Mouse (Mus musculus): ENCODE measurements at regions not wholly inside any gene's neighbourhood (a gene's known extent, or its start where the extent isn't known, plus 50 kb on each side); places are given as distances from the start of the nearest gene placed in this dataset.

- Histone ChIP-seq H3K4me3 (ENCODE audit: insufficient read depth, low read length) (no peak overlapping the region), H3K27ac (ENCODE audit: insufficient read depth, low read depth, low read length) (peak overlapping the region; percentile 35; the same call in 1 of the 2 replicates), H3K4me1 (ENCODE audit: control insufficient read depth, insufficient read depth, low read length) (peaks cover 27% of the 10 kb centered on the region)
- TF ChIP-seq CTCF (IDR thresholded peaks at IDR 0.05; ENCODE audit: low read depth, low read length), result no peak
- TF ChIP-seq POLR2A (IDR thresholded peaks at IDR 0.05; ENCODE audit: borderline replicate concordance, low read depth, low read length), result no peak
Measured at GRCm38 (mm10) chr3:131698070-131698750, 133.6 kb downstream of the Papss1 start.

- no peak overlapping the region for H3K27ac ChIP-seq (ENCODE audit: insufficient read depth, low read depth, low read length)
- H3K4me3 ChIP-seq (ENCODE audit: insufficient read depth, low read length), result no peak overlapping the region
- H3K4me1 ChIP-seq (ENCODE audit: control insufficient read depth, insufficient read depth, low read length), result peaks cover 27% of the 10 kb centered on the region
- TF ChIP-seq CTCF (IDR thresholded peaks at IDR 0.05; ENCODE audit: low read depth, low read length), result no peak
- no peak for TF ChIP-seq POLR2A (IDR thresholded peaks at IDR 0.05; ENCODE audit: borderline replicate concordance, low read depth, low read length)
Measured at GRCm38 (mm10) chr3:131703134-131703533, 138.6 kb downstream of the Papss1 start.

GRCm38 (mm10) chr3:131713532-131713931 lies 149.0 kb downstream of the Papss1 start:
- H3K27ac ChIP-seq (ENCODE audit: insufficient read depth, low read depth, low read length), result no peak overlapping the region
- TF ChIP-seq POLR2A (IDR thresholded peaks at IDR 0.05; ENCODE audit: borderline replicate concordance, low read depth, low read length), result no peak
- no peak for TF ChIP-seq CTCF (IDR thresholded peaks at IDR 0.05; ENCODE audit: low read depth, low read length)
- 0 out of 2 replicates have a peak, but pooled peaks cover 2% of the 10 kb centered on the region for H3K4me1 ChIP-seq (ENCODE audit: control insufficient read depth, insufficient read depth, low read length)
- no peak overlapping the region for H3K4me3 ChIP-seq (ENCODE audit: insufficient read depth, low read length)

GRCm38 (mm10) chr3:131718761-131719160 lies 154.2 kb downstream of the Papss1 start:
- Histone ChIP-seq H3K27ac (ENCODE audit: insufficient read depth, low read depth, low read length) (no peak overlapping the region), H3K4me3 (ENCODE audit: insufficient read depth, low read length) (no peak overlapping the region), H3K4me1 (ENCODE audit: control insufficient read depth, insufficient read depth, low read length) (no peaks in the 10 kb centered on the region)
- no peak for TF ChIP-seq POLR2A (IDR thresholded peaks at IDR 0.05; ENCODE audit: borderline replicate concordance, low read depth, low read length)
- no peak for TF ChIP-seq CTCF (IDR thresholded peaks at IDR 0.05; ENCODE audit: low read depth, low read length)

GRCm38 (mm10) chr3:131728618-131729017 lies 164.1 kb downstream of the Papss1 start:
- H3K27ac ChIP-seq (ENCODE audit: insufficient read depth, low read depth, low read length), result no peak overlapping the region
- H3K4me3 ChIP-seq (ENCODE audit: insufficient read depth, low read length), result no peak overlapping the region
- no peaks in the 10 kb centered on the region for H3K4me1 ChIP-seq (ENCODE audit: control insufficient read depth, insufficient read depth, low read length)
- TF ChIP-seq CTCF (IDR thresholded peaks at IDR 0.05; ENCODE audit: low read depth, low read length) (no peak), POLR2A (IDR thresholded peaks at IDR 0.05; ENCODE audit: borderline replicate concordance, low read depth, low read length) (no peak)

GRCm38 (mm10) chr3:131734226-131734625 lies 169.7 kb downstream of the Papss1 start:
- no peak for TF ChIP-seq POLR2A (IDR thresholded peaks at IDR 0.05; ENCODE audit: borderline replicate concordance, low read depth, low read length)
- no peak for TF ChIP-seq CTCF (IDR thresholded peaks at IDR 0.05; ENCODE audit: low read depth, low read length)
- H3K4me3 ChIP-seq (ENCODE audit: insufficient read depth, low read length), result no peak overlapping the region
- H3K4me1 ChIP-seq (ENCODE audit: control insufficient read depth, insufficient read depth, low read length), result no peaks in the 10 kb centered on the region
- no peak overlapping the region for H3K27ac ChIP-seq (ENCODE audit: insufficient read depth, low read depth, low read length)

GRCm38 (mm10) chr3:131737461-131737860 lies 172.9 kb downstream of the Papss1 start:
- H3K4me3 ChIP-seq (ENCODE audit: insufficient read depth, low read length), result no peak overlapping the region
- TF ChIP-seq CTCF (IDR thresholded peaks at IDR 0.05; ENCODE audit: low read depth, low read length) (no peak), POLR2A (IDR thresholded peaks at IDR 0.05; ENCODE audit: borderline replicate concordance, low read depth, low read length) (no peak)
- H3K27ac ChIP-seq (ENCODE audit: insufficient read depth, low read depth, low read length), result no peak overlapping the region
- no peaks in the 10 kb centered on the region for H3K4me1 ChIP-seq (ENCODE audit: control insufficient read depth, insufficient read depth, low read length)

- Histone ChIP-seq H3K4me3 (ENCODE audit: insufficient read depth, low read length) (no peak overlapping the region), H3K27ac (ENCODE audit: insufficient read depth, low read depth, low read length) (no peak overlapping the region), H3K4me1 (ENCODE audit: control insufficient read depth, insufficient read depth, low read length) (no peaks in the 10 kb centered on the region)
- TF ChIP-seq CTCF (IDR thresholded peaks at IDR 0.05; ENCODE audit: low read depth, low read length) (no peak), POLR2A (IDR thresholded peaks at IDR 0.05; ENCODE audit: borderline replicate concordance, low read depth, low read length) (no peak)
Measured at GRCm38 (mm10) chr3:131737953-131738598, 173.5 kb downstream of the Papss1 start.

GRCm38 (mm10) chr3:131755537-131755936 lies 191.0 kb downstream of the Papss1 start:
- H3K4me3 ChIP-seq (ENCODE audit: insufficient read depth, low read length), result no peak overlapping the region
- TF ChIP-seq POLR2A (IDR thresholded peaks at IDR 0.05; ENCODE audit: borderline replicate concordance, low read depth, low read length), result no peak
- no peak for TF ChIP-seq CTCF (IDR thresholded peaks at IDR 0.05; ENCODE audit: low read depth, low read length)
- no peaks in the 10 kb centered on the region for H3K4me1 ChIP-seq (ENCODE audit: control insufficient read depth, insufficient read depth, low read length)
- no peak overlapping the region for H3K27ac ChIP-seq (ENCODE audit: insufficient read depth, low read depth, low read length)

GRCm38 (mm10) chr3:131756126-131756525 lies 191.6 kb downstream of the Papss1 start:
- Histone ChIP-seq H3K4me1 (ENCODE audit: control insufficient read depth, insufficient read depth, low read length) (no peaks in the 10 kb centered on the region), H3K27ac (ENCODE audit: insufficient read depth, low read depth, low read length) (no peak overlapping the region), H3K4me3 (ENCODE audit: insufficient read depth, low read length) (no peak overlapping the region)
- TF ChIP-seq CTCF (IDR thresholded peaks at IDR 0.05; ENCODE audit: low read depth, low read length) (no peak), POLR2A (IDR thresholded peaks at IDR 0.05; ENCODE audit: borderline replicate concordance, low read depth, low read length) (no peak)
